Mouse (Mus musculus): ENCODE results near the gene Gtf2h4.

DNA sequence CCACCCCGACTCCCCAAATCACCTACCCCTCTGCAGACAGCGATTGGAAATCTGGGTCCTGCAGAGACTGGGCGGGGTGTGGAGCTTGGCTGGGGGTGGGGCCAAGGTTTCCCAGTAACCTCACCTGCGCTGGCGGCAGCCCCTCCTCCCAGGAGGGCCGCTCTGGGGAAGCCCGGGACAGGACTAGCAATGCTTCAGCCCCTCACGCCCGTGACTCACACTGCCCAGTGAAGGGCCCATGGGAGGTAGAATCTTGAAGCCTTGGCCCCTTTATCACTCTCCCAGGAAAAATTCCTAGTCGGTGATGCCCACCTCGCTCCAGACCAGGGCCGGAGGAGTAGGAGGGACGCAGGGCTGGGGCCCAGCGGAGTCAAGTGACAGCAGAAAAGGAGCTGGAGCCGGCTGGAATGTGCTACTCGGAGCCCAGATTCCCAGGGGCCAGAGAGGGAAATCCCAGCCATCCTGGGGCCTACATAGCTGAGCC is 28.5 kb upstream of the Gtf2h4 start:
- TF ChIP-seq GATA1 (IDR thresholded peaks at IDR 0.05; ENCODE audit: borderline replicate concordance, low read length): no peak
- TF ChIP-seq FLI1 (IDR thresholded peaks at IDR 0.05; ENCODE audit: low read length): no peak

Data from megakaryocyte, embryonic 14.5 days (primary cell).